Mouse (Mus musculus) bone marrow, adult 2 months (tissue): Measurements from ENCODE around the gene Ttc33.

ENCODE experiments used
- CTCF ChIP-seq: fragments of 200-500 bp; IDR thresholded peaks from 2 replicates; pipeline ENCODE4 v1.5.1; 2011; ENCODE audit warnings: low read length, control low read depth; ENCODE audit not compliant: control insufficient read depth, insufficient read depth
- POLR2A ChIP-seq: fragments of 200-500 bp; IDR thresholded peaks from 2 replicates; pipeline ENCODE4 v1.6.1; 2011; ENCODE audit warnings: low read depth, mild to moderate bottlenecking, control low read depth, low read length, borderline replicate concordance; ENCODE audit not compliant: control insufficient read depth

DNA sequence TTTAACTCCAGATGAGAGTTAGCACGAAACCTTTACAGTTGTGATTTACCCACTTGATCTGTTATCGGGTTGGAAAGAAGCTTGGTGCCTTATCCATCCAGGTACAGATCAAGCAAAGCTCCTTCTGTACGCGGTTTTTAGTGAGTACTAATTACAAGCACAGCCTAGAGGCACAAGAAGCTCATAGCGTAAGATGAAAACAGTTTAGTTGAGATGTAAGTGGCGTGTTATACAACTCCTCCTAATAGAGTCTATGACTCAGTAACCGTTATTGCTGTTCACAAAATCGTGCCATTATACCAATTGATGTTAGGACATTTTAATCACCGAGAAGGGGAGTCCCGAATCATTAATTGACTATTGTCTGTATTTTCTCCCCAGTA lies 959 bp downstream of the Ttc33 start:
- TF ChIP-seq POLR2A (no peak), CTCF (no peak)
